Mouse (Mus musculus): ENCODE measurements around the gene Aifm2. TPM values are rescaled to one million over a fixed set of nuclear protein-coding genes. Genes with fewer than 3 reads are reported as not detected.
A peak's percentile ranks its signal among the peaks of the same experiment; 100 is the strongest.

Aifm2 gene
- polyA plus RNA-seq, 1 experiment from 2014 or later: 21.4 TPM

GRCm38 (mm10) chr10:61695703-61696559 lies 19.1 kb upstream of the Aifm2 start:
- ATAC-seq (replicated peaks; ENCODE audit: low FRiP score, low read depth) (peak; percentile 23; the same call in 1 of the 2 replicates), DNase-seq (ENCODE audit: low spot score) (no peak)
- no peaks in the 10 kb centered on the region for H3K9me3 ChIP-seq (replicated peaks; ENCODE audit: low read length)
- H3K9ac ChIP-seq (ENCODE audit: low read depth, low read length): peak overlapping the region; percentile 84
- H3K4me3 ChIP-seq (replicated peaks; ENCODE audit: low read depth, low read length): peak overlapping the region; percentile 96
- H3K36me3 ChIP-seq (ENCODE audit: insufficient read depth, low read length): peaks cover 27% of the 10 kb centered on the region
- 1% methylated on average over 101 of the region's 111 CpGs for WGBS
- H3K27ac ChIP-seq: peak overlapping the region; percentile 67; the same call in 1 of the 2 replicates
- H3K4me1 ChIP-seq (replicated peaks; ENCODE audit: insufficient read depth, low read length): peaks cover 12% of the 10 kb centered on the region
- TF ChIP-seq CTCF (IDR thresholded peaks at IDR 0.05; ENCODE audit: low read depth): no peak
- H3K27me3 ChIP-seq (ENCODE audit: insufficient read depth, low read length): no peaks in the 10 kb centered on the region
- H3K4me2 ChIP-seq (ENCODE audit: low read length): peak overlapping the region; percentile 100

GRCm38 (mm10) chr10:61696560-61696823 lies 18.6 kb upstream of the Aifm2 start:
- ATAC-seq (replicated peaks; ENCODE audit: low FRiP score, low read depth) (no peak), DNase-seq (ENCODE audit: low spot score) (no peak)
- Histone ChIP-seq H3K27me3 (ENCODE audit: insufficient read depth, low read length) (no peaks in the 10 kb centered on the region), H3K9ac (ENCODE audit: low read depth, low read length) (peak overlapping the region; percentile 84), H3K4me1 (replicated peaks; ENCODE audit: insufficient read depth, low read length) (peaks cover 12% of the 10 kb centered on the region), H3K4me2 (ENCODE audit: low read length) (peak overlapping the region; percentile 100), H3K9me3 (replicated peaks; ENCODE audit: low read length) (no peaks in the 10 kb centered on the region), H3K27ac (peak overlapping the region; percentile 67), H3K4me3 (replicated peaks; ENCODE audit: low read depth, low read length) (peak overlapping the region; percentile 96), H3K36me3 (ENCODE audit: insufficient read depth, low read length) (peaks cover 24% of the 10 kb centered on the region; the same call in 1 of the 2 replicates)
- WGBS: 7% methylated on average over 16 of the region's 19 CpGs
- no peak for TF ChIP-seq CTCF (IDR thresholded peaks at IDR 0.05; ENCODE audit: low read depth)

DNA sequence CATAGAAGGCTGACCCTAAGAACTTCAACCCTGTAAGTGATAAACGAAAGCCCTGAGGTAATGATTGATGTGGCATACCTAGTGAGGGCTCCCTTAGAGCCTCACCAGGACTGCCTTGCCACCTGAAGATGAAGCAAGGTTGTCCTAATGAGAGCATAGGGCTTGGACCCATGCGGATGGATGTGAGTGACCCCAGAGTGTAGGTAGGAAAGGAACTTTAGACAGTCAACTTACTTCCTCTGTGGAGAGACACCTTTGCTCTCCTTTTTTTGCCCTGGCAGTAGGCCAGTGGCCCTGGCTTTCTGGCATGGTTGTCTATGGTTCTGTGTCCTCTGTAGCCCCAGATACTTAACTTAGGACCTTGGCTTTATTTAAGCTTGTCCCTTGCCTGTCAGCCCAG lies 18.0 kb upstream of the Aifm2 start:
- peak overlapping the region; percentile 84 for H3K9ac ChIP-seq (ENCODE audit: low read depth, low read length)
- peaks cover 24% of the 10 kb centered on the region; the same call in 1 of the 2 replicates for H3K36me3 ChIP-seq (ENCODE audit: insufficient read depth, low read length)
- no peaks in the 10 kb centered on the region for H3K9me3 ChIP-seq (replicated peaks; ENCODE audit: low read length)
- peak; percentile 74 for ATAC-seq (replicated peaks; ENCODE audit: low FRiP score, low read depth)
- WGBS: 78% methylated on average over 2 of the region's 2 CpGs
- no peak for TF ChIP-seq CTCF (IDR thresholded peaks at IDR 0.05; ENCODE audit: low read depth)
- H3K4me3 ChIP-seq (replicated peaks; ENCODE audit: low read depth, low read length): no peak overlapping the region
- peaks cover 12% of the 10 kb centered on the region for H3K4me1 ChIP-seq (replicated peaks; ENCODE audit: insufficient read depth, low read length)
- peak overlapping the region; percentile 100 for H3K4me2 ChIP-seq (ENCODE audit: low read length)
- DNase-seq (ENCODE audit: low spot score): no peak
- no peaks in the 10 kb centered on the region for H3K27me3 ChIP-seq (ENCODE audit: insufficient read depth, low read length)
- H3K27ac ChIP-seq: peak overlapping the region; percentile 57; the same call in 1 of the 2 replicates

- H3K27me3 ChIP-seq (ENCODE audit: insufficient read depth, low read length): no peaks in the 10 kb centered on the region
- peaks cover 23% of the 10 kb centered on the region; the same call in 1 of the 2 replicates for H3K36me3 ChIP-seq (ENCODE audit: insufficient read depth, low read length)
- 80% methylated on average over 4 of the region's 4 CpGs for WGBS
- no peak for TF ChIP-seq CTCF (IDR thresholded peaks at IDR 0.05; ENCODE audit: low read depth)
- H3K27ac ChIP-seq: no peak overlapping the region
- H3K9ac ChIP-seq (ENCODE audit: low read depth, low read length): no peak overlapping the region
- no peaks in the 10 kb centered on the region for H3K4me1 ChIP-seq (replicated peaks; ENCODE audit: insufficient read depth, low read length)
- H3K4me3 ChIP-seq (replicated peaks; ENCODE audit: low read depth, low read length): no peak overlapping the region
- H3K9me3 ChIP-seq (replicated peaks; ENCODE audit: low read length): no peaks in the 10 kb centered on the region
- no peak for DNase-seq (ENCODE audit: low spot score)
- no peak overlapping the region for H3K4me2 ChIP-seq (ENCODE audit: low read length)
- no peak for ATAC-seq (replicated peaks; ENCODE audit: low FRiP score, low read depth)
Measured at GRCm38 (mm10) chr10:61704663-61705062, 10.4 kb upstream of the Aifm2 start.

GRCm38 (mm10) chr10:61706412-61707375 lies 8.4 kb upstream of the Aifm2 start:
- DNase-seq (ENCODE audit: low spot score) (no peak), ATAC-seq (replicated peaks; ENCODE audit: low FRiP score, low read depth) (peak; percentile 89)
- Histone ChIP-seq H3K9me3 (replicated peaks; ENCODE audit: low read length) (no peaks in the 10 kb centered on the region), H3K9ac (ENCODE audit: low read depth, low read length) (no peak overlapping the region), H3K36me3 (ENCODE audit: insufficient read depth, low read length) (peaks cover 19% of the 10 kb centered on the region; the same call in 1 of the 2 replicates), H3K27ac (peak overlapping the region; percentile 47; the same call in 1 of the 2 replicates), H3K27me3 (ENCODE audit: insufficient read depth, low read length) (no peaks in the 10 kb centered on the region), H3K4me3 (replicated peaks; ENCODE audit: low read depth, low read length) (no peak overlapping the region), H3K4me1 (replicated peaks; ENCODE audit: insufficient read depth, low read length) (no peaks in the 10 kb centered on the region), H3K4me2 (ENCODE audit: low read length) (no peak overlapping the region)
- WGBS: 63% methylated on average over 6 of the region's 6 CpGs
- TF ChIP-seq CTCF (IDR thresholded peaks at IDR 0.05; ENCODE audit: low read depth): no peak

DNA sequence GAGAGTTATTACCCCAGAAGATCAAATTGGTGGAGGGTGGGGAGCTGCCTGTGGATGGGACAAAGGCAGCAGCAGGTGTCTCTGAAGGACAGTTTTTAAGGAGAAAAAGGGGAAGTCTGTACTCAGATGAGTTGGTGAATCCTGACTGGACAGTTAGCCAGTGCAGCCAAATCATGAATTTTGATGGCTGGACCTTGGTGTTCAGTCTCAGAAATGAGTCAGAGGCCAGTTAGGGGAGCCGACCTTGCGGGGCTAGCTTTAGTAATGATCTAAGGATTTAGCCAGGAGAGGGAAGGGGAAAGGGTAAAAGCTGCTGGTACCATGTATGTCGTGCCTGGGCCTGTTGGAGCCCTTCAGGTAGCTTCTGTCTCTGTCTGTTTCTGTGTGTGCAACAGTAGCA lies 1.5 kb upstream of the Aifm2 start:
- H3K27ac ChIP-seq: no peak overlapping the region
- 72% methylated on average over 3 of the region's 3 CpGs for WGBS
- no peaks in the 10 kb centered on the region for H3K36me3 ChIP-seq (ENCODE audit: insufficient read depth, low read length)
- H3K9me3 ChIP-seq (replicated peaks; ENCODE audit: low read length): no peaks in the 10 kb centered on the region
- TF ChIP-seq CTCF (IDR thresholded peaks at IDR 0.05; ENCODE audit: low read depth): no peak
- no peak overlapping the region for H3K4me2 ChIP-seq (ENCODE audit: low read length)
- ATAC-seq (replicated peaks; ENCODE audit: low FRiP score, low read depth): no peak
- H3K27me3 ChIP-seq (ENCODE audit: insufficient read depth, low read length): no peaks in the 10 kb centered on the region
- H3K4me3 ChIP-seq (replicated peaks; ENCODE audit: low read depth, low read length): no peak overlapping the region
- 0 out of 2 replicates have a peak, but pooled peaks cover 3% of the 10 kb centered on the region for H3K4me1 ChIP-seq (replicated peaks; ENCODE audit: insufficient read depth, low read length)
- no peak overlapping the region for H3K9ac ChIP-seq (ENCODE audit: low read depth, low read length)
- DNase-seq (ENCODE audit: low spot score): no peak
